Mouse (Mus musculus) heart, embryonic 14.5 days (tissue): ENCODE data around the gene Klf13. TPM values are rescaled to one million over a fixed set of nuclear protein-coding genes. Genes with fewer than 3 reads are reported as not detected.

Experiments
- ATAC-seq: fragments of 200-750 bp; cut with Nextera tagmentation; 2 replicates; pipeline ENCODE4 v1.8.0; 2017; ENCODE audit warnings: low read depth, moderate TSS enrichment; ENCODE audit not compliant: insufficient number of reproducible peaks, insufficient read depth, low FRiP score
- H3K27ac ChIP-seq, 2 experiments: fragments of 200-500 bp in 1 of 2; fragments of 300-500 bp in 1 of 2; sonication (generic) in 1 of 2; replicated peaks in 1 of 2; 2 replicates each; pipeline ENCODE4 v1.5.1; 2012 to 2014; ENCODE audit warnings: low read depth in 2 of 2, low read length in 2 of 2, control low read depth in 1 of 2, mild to moderate bottlenecking in 1 of 2, mixed read lengths in 1 of 2; ENCODE audit not compliant: control insufficient read depth in 1 of 2, insufficient read depth in 1 of 2
- H3K27me3 ChIP-seq: fragments of 300-500 bp; sonication (generic); 2 replicates; pipeline ENCODE4 v1.6.1; 2014; ENCODE audit warnings: mild to moderate bottlenecking, low read length, control low read depth; ENCODE audit not compliant: control insufficient read depth, insufficient read depth
- H3K36me3 ChIP-seq: fragments of 300-500 bp; sonication (generic); 2 replicates; pipeline ENCODE4 v1.6.1; 2014; ENCODE audit warnings: mild to moderate bottlenecking, control low read depth, low read length, mixed read lengths; ENCODE audit not compliant: control insufficient read depth, insufficient read depth
- H3K4me1 ChIP-seq, 2 experiments: fragments of 200-500 bp in 1 of 2; fragments of 300-500 bp in 1 of 2; sonication (generic) in 1 of 2; 2 replicates each; pipeline ENCODE4 v1.6.1; 2012 to 2014; ENCODE audit warnings: low read length in 2 of 2, control low read depth in 1 of 2, mixed read lengths in 1 of 2; ENCODE audit not compliant: control insufficient read depth in 2 of 2, insufficient read depth in 2 of 2
- H3K4me2 ChIP-seq: fragments of 300-500 bp; sonication (generic); 2 replicates; pipeline ENCODE4 v1.6.1; 2014; ENCODE audit warnings: mild to moderate bottlenecking, low read length
- H3K4me3 ChIP-seq, 2 experiments: fragments of 200-500 bp in 1 of 2; fragments of 300-500 bp in 1 of 2; sonication (generic) in 1 of 2; 2 replicates each; pipeline ENCODE4 v1.5.1; 2012 to 2014; ENCODE audit warnings: low read length in 2 of 2, mild to moderate bottlenecking in 2 of 2, control low read depth in 1 of 2, low read depth in 1 of 2, moderate library complexity in 1 of 2; ENCODE audit not compliant: control insufficient read depth in 1 of 2, insufficient read depth in 1 of 2
- H3K9ac ChIP-seq: fragments of 300-500 bp; sonication (generic); 2 replicates; pipeline ENCODE4 v1.6.1; 2014; ENCODE audit warnings: mild to moderate bottlenecking, low read length
- H3K9me3 ChIP-seq: fragments of 300-500 bp; sonication (generic); 2 replicates; pipeline ENCODE4 v1.6.1; 2016; ENCODE audit warnings: low read length, control low read depth; ENCODE audit not compliant: control insufficient read depth
- WGBS: fragments of 180-500 bp; shearing (Covaris S2); extraction: QIAGEN DNeasy Blood & Tissue Kit; methylation state at CpG from one replicate; pipeline ENCODE4 v1.1.7; 2014; 5-methylcytosine and 5-hydroxymethylcytosine counted together
- polyA plus RNA-seq: library from polyadenylated mRNA; unstranded; fragments of >200 nt; fragmentation: Nextera tagmentation; extraction: Ambion mirVana; gene quantifications from 2 replicates; pipeline ENCODE4 v1.2.1, GENCODE M21; 2014

Gene Klf13
- polyA plus RNA-seq, 1 experiment from 2014 or later: 26.7 TPM

- H3K36me3 ChIP-seq: peaks cover under 1% of the 10 kb centered on the region; the same call in 1 of the 2 replicates
- peaks cover 9 to 29% of the 10 kb centered on the region in 2 experiments for H3K4me1 ChIP-seq
- H3K4me3 ChIP-seq: peak overlapping the region; percentile 35 to 40
- ATAC-seq: no peak
- H3K27me3 ChIP-seq: no peaks in the 10 kb centered on the region
- H3K27ac ChIP-seq: peak overlapping the region in 1 of 2 experiments; percentile 75; a peak in 2 of 4 replicates
- peak overlapping the region; percentile 86 for H3K4me2 ChIP-seq
- no peaks in the 10 kb centered on the region for H3K9me3 ChIP-seq
- WGBS: 19% methylated on average over 17 of the region's 17 CpGs
- peak overlapping the region; percentile 71 for H3K9ac ChIP-seq
Observed at GRCm38 (mm10) chr7:63896276-63896967, 42.3 kb downstream of the Klf13 start.

GRCm38 (mm10) chr7:63895223-63895622 lies 43.5 kb downstream of the Klf13 start:
- H3K27ac ChIP-seq: no peak overlapping the region
- no peaks in the 10 kb centered on the region for H3K27me3 ChIP-seq
- no peak overlapping the region for H3K4me3 ChIP-seq
- no peak overlapping the region for H3K9ac ChIP-seq
- peaks cover 12% of the 10 kb centered on the region for H3K36me3 ChIP-seq
- no peak overlapping the region for H3K4me2 ChIP-seq
- ATAC-seq: no peak
- 92% methylated on average over 3 of the region's 3 CpGs for WGBS
- peaks cover 9 to 29% of the 10 kb centered on the region in 2 experiments for H3K4me1 ChIP-seq
- no peaks in the 10 kb centered on the region for H3K9me3 ChIP-seq

- H3K4me2 ChIP-seq: no peak overlapping the region
- H3K36me3 ChIP-seq: peaks cover 18% of the 10 kb centered on the region
- H3K27ac ChIP-seq: no peak overlapping the region
- H3K9ac ChIP-seq: no peak overlapping the region
- H3K4me1 ChIP-seq: peaks cover 9 to 29% of the 10 kb centered on the region in 2 experiments
- no peaks in the 10 kb centered on the region for H3K9me3 ChIP-seq
- WGBS: 55% methylated on average over 4 of the region's 4 CpGs
- no peak for ATAC-seq
- no peak overlapping the region for H3K4me3 ChIP-seq
- no peaks in the 10 kb centered on the region for H3K27me3 ChIP-seq
Observed at GRCm38 (mm10) chr7:63894662-63895061, 44.1 kb downstream of the Klf13 start.

- ATAC-seq: no peak
- no peak overlapping the region for H3K4me2 ChIP-seq
- H3K9me3 ChIP-seq: no peaks in the 10 kb centered on the region
- H3K4me1 ChIP-seq: peaks cover 13 to 38% of the 10 kb centered on the region in 2 experiments
- H3K27ac ChIP-seq: 0 out of 4 replicates have a peak overlapping the region, but pooled peaks of 1 of the 2 experiments have one; percentile 8
- no peak overlapping the region for H3K4me3 ChIP-seq
- WGBS: 51% methylated on average over 4 of the region's 4 CpGs
- H3K36me3 ChIP-seq: peaks cover 24% of the 10 kb centered on the region
- H3K9ac ChIP-seq: no peak overlapping the region
- H3K27me3 ChIP-seq: no peaks in the 10 kb centered on the region
Observed at GRCm38 (mm10) chr7:63893729-63894128, 45.0 kb downstream of the Klf13 start.

GRCm38 (mm10) chr7:63893201-63893600 lies 45.5 kb downstream of the Klf13 start:
- H3K4me3 ChIP-seq: no peak overlapping the region
- H3K4me1 ChIP-seq: peaks cover 13 to 40% of the 10 kb centered on the region in 2 experiments
- no peak for ATAC-seq
- 91% methylated on average over 5 of the region's 5 CpGs for WGBS
- no peak overlapping the region for H3K9ac ChIP-seq
- no peaks in the 10 kb centered on the region for H3K9me3 ChIP-seq
- 0 out of 4 replicates have a peak overlapping the region, but pooled peaks of 1 of the 2 experiments have one; percentile 8 for H3K27ac ChIP-seq
- H3K4me2 ChIP-seq: no peak overlapping the region
- H3K27me3 ChIP-seq: no peaks in the 10 kb centered on the region
- H3K36me3 ChIP-seq: peaks cover 25% of the 10 kb centered on the region

- no peak for ATAC-seq
- Histone ChIP-seq H3K36me3 (peaks cover 26% of the 10 kb centered on the region), H3K4me3 (no peak overlapping the region), H3K27ac (no peak overlapping the region), H3K9ac (no peak overlapping the region), H3K4me1 (peaks cover 14 to 37% of the 10 kb centered on the region in 2 experiments), H3K9me3 (no peaks in the 10 kb centered on the region), H3K4me2 (no peak overlapping the region), H3K27me3 (no peaks in the 10 kb centered on the region)
- WGBS: 77% methylated on average over 43 of the region's 43 CpGs
Observed at GRCm38 (mm10) chr7:63891488-63892075, 47.1 kb downstream of the Klf13 start.

- H3K9ac ChIP-seq: no peak overlapping the region
- no peak overlapping the region for H3K27ac ChIP-seq
- WGBS: 82% methylated on average over 9 of the region's 9 CpGs
- no peaks in the 10 kb centered on the region for H3K27me3 ChIP-seq
- H3K9me3 ChIP-seq: no peaks in the 10 kb centered on the region
- H3K4me3 ChIP-seq: no peak overlapping the region
- H3K36me3 ChIP-seq: peaks cover 26% of the 10 kb centered on the region
- peaks cover 11 to 28% of the 10 kb centered on the region in 2 experiments for H3K4me1 ChIP-seq
- no peak for ATAC-seq
- H3K4me2 ChIP-seq: no peak overlapping the region
Observed at GRCm38 (mm10) chr7:63889116-63889975, 49.4 kb downstream of the Klf13 start.
